Comparison of ENCODE assay signal across 29 mouse cellular contexts in the genomic region with DNA sequence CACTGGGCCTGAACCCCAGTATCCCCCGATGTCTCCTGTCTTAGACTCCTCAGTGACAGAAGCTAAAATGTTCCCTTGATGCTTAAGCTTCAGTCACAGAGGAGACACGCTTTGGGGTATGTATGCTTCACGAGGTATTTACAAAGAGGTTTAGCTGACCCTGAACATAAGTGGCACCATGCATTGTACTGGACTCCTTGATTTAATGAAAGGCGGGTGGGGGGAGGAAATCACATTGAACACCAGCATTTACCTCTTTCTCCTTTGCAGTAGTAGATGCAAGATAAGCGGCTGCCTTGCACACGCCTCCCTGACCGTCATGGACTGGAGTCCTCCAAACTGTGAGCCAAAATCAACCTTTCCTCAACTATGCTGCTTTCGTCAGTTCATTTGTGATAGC.
"Had no signal": no experiment of that assay in that cellular context is flagged by ENCODE, and none has a peak within 500 bp of the region (broad histone marks: within the 10 kb centered on the region; RNA-seq: fewer than 3 reads in every experiment).

No protein-coding gene starts in this region.

- H3K27ac ChIP-seq: limb, embryonic 12.5 days; limb, embryonic 13.5 days; limb, embryonic 15.5 days; liver, embryonic 12.5 days; liver, embryonic 13.5 days; liver, embryonic 14.5 days; liver, embryonic 15.5 days; lung, embryonic 15.5 days; macrophage; midbrain, embryonic 10.5 days; midbrain, embryonic 12.5 days; midbrain, embryonic 13.5 days; midbrain, embryonic 15.5 days had no signal

- H3K4me3 ChIP-seq: limb, embryonic 10.5 days; limb, embryonic 12.5 days; limb, embryonic 13.5 days; limb, embryonic 15.5 days; liver, embryonic 12.5 days; liver, embryonic 13.5 days; liver, embryonic 15.5 days; lung, embryonic 15.5 days; megakaryocyte, embryonic 14.5 days; midbrain, embryonic 10.5 days; midbrain, embryonic 12.5 days; midbrain, embryonic 13.5 days; midbrain, embryonic 15.5 days; myocyte had no signal

- ATAC-seq: liver, embryonic 12.5 days; liver, postnatal 0 days; lung, postnatal 0 days; midbrain, embryonic 13.5 days; midbrain, embryonic 15.5 days; midbrain, embryonic 16.5 days had no signal

- DNase-seq: left cerebral cortex, postnatal 4 days; liver; liver, embryonic 13.5 days; liver, postnatal 0 days; lung, adult 18-20 months; lung, adult 2 months; lung, embryonic 14.5 days; lung, postnatal 10 days; lung, postnatal 14 days; lung, postnatal 36 days; lung, postnatal 4 days; midbrain, embryonic 14.5 days had no signal
